Mouse (Mus musculus) liver, postnatal 0 days (tissue): Measurements from ENCODE around the gene Mavs. TPM values are rescaled to one million over a fixed set of nuclear protein-coding genes. Genes with fewer than 3 reads are reported as not detected.
A peak's percentile ranks its signal among the peaks of the same experiment; 100 is the strongest.

Experiments
- ATAC-seq: fragments of 200-750 bp; cut with Nextera tagmentation; 2 replicates; pipeline ENCODE4 v1.8.0; 2017; ENCODE audit warnings: mild to moderate bottlenecking, moderate library complexity
- DNase-seq: peaks from one replicate; pipeline ENCODE4 v3.0.0-alpha.2; 2016
- H3K27ac ChIP-seq: fragments of 300-500 bp; sonication (generic); 2 replicates; pipeline ENCODE4 v1.5.1; 2014; ENCODE audit warnings: antibody characterized with exemption, moderate library complexity, mild to moderate bottlenecking, low read depth
- H3K27me3 ChIP-seq: fragments of 300-500 bp; sonication (generic); 2 replicates; pipeline ENCODE4 v1.6.1; 2014; ENCODE audit warnings: low read length, control low read depth, mixed read lengths; ENCODE audit not compliant: insufficient read depth
- H3K36me3 ChIP-seq: fragments of 300-500 bp; sonication (generic); replicated peaks from 2 replicates; pipeline ENCODE4 v1.6.1; 2014; ENCODE audit warnings: mild to moderate bottlenecking, control low read depth, low read length, moderate library complexity, mixed read lengths; ENCODE audit not compliant: insufficient read depth
- H3K4me1 ChIP-seq: fragments of 300-500 bp; sonication (generic); 2 replicates; pipeline ENCODE4 v1.6.1; 2014; ENCODE audit warnings: antibody characterized with exemption, mild to moderate bottlenecking, control low read depth; ENCODE audit not compliant: insufficient read depth
- H3K4me2 ChIP-seq: fragments of 300-500 bp; sonication (generic); 2 replicates; pipeline ENCODE4 v1.6.1; 2014; ENCODE audit warnings: low read depth, mild to moderate bottlenecking, low read length, moderate library complexity, mixed read lengths
- H3K4me3 ChIP-seq: fragments of 300-500 bp; sonication (generic); 2 replicates; pipeline ENCODE4 v1.5.1; 2014; ENCODE audit warnings: low read depth, low read length
- H3K9ac ChIP-seq: fragments of 300-500 bp; sonication (generic); replicated peaks from 2 replicates; pipeline ENCODE4 v1.6.1; 2014; ENCODE audit warnings: mild to moderate bottlenecking, moderate library complexity
- H3K9me3 ChIP-seq: fragments of 300-500 bp; sonication (generic); 2 replicates; pipeline ENCODE4 v1.6.1; 2016; ENCODE audit warnings: mild to moderate bottlenecking, control low read depth, low read length, mixed read lengths
- CTCF ChIP-seq: sonication (generic); IDR thresholded peaks from 2 replicates; pipeline ENCODE4 v1.5.1; 2016; ENCODE audit warnings: antibody characterized with exemption, low read depth
- EP300 ChIP-seq: IDR thresholded peaks from 2 replicates; pipeline ENCODE4 v1.6.1; 2016; ENCODE audit warnings: antibody characterized with exemption, low read depth, mild to moderate bottlenecking
- WGBS: fragments of 180-500 bp; shearing (Covaris S2); extraction: QIAGEN DNeasy Blood & Tissue Kit; methylation state at CpG from one replicate; pipeline ENCODE4 v1.1.7; 2014; ENCODE audit not compliant: insufficient replicate concordance; 5-methylcytosine and 5-hydroxymethylcytosine counted together
- polyA plus RNA-seq: library from polyadenylated mRNA; unstranded; fragments of >200 nt; fragmentation: Nextera tagmentation; extraction: Ambion mirVana; gene quantifications from 2 replicates; pipeline ENCODE4 v1.2.1, GENCODE M21; 2015

Gene Mavs
- polyA plus RNA-seq, 1 experiment from 2014 or later, result 21.2 TPM

DNA sequence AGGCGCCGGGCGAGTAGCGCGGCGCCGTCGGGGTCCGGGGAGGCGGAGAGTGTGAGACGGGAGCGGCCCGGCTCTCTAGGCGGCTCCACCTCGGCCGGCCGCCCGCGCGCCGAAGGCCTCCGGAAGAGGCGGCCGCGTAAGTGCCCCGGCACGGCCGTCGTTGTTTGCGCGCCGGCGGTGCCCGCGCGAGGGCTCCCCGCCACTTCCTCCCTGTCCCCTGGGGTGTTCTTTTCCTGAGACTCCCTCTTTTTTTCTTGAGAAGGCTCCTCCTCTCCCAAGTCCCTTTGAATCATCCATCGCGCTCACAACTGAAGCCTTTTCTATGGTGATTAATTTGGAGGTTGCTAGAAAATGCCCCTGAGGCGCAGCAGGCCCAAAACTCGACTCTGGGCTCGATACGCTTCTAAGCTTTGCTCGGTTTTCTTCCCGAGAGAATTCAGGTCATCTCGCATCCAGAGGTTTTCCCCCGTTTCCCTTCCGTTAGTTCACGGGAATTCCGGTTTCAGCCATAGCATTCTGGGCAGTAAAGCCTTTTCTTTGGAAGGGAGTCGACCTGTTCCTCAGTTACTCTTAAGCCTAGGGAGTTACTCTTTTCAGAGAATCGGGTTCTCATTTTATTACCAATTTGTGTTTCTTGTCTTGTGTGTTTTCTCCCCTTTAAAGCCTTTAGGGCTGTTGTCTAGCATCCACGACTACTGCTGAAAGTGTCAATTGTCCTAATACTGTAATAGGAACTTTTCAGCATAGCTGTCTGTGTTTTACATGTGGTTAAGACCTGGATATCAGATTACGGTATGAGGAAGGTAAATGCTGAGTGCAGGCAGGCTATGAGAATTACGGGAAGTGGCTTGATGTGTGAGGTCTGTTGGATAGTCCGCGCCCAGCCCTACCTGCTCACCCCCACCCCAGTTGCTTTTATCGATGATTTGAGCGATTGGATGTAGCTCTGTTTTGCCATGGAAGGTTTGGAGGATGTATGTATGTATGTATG lies 29.1 kb downstream of the Mavs start:
- ATAC-seq (peak; percentile 85), DNase-seq (peak; percentile 40)
- Histone ChIP-seq H3K27ac (peak overlapping the region; percentile 99), H3K36me3 (no peaks in the 10 kb centered on the region; the same call in 1 of the 2 replicates), H3K27me3 (no peaks in the 10 kb centered on the region), H3K4me3 (peak overlapping the region; percentile 81), H3K4me2 (peak overlapping the region; percentile 80), H3K9ac (peak overlapping the region; percentile 92), H3K4me1 (peaks cover 25% of the 10 kb centered on the region), H3K9me3 (no peaks in the 10 kb centered on the region)
- WGBS, result under 1% methylated on average over 49 of the region's 59 CpGs
- no peak for TF ChIP-seq EP300
- TF ChIP-seq CTCF, result no peak

DNA sequence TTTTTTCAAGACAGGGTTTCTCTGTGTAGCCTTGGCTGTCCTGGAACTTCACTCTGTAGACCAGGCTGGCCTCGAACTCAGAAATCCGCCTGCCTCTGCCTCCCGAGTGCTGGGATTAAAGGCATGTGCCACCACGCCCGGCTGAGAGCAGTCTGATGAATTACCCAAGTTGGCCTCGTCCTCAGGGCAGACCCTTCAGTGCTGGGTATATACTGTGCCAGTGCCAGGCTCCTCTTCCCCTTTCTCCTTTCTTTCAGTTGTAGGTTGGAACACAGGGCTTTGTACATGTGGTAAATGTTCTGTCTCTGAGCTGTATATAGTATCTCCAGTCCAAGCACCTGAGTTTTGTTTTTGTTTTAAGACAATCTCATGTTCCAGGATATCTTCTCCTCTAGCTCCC lies 30.2 kb downstream of the Mavs start:
- Histone ChIP-seq H3K9ac (peak overlapping the region; percentile 92; the same call in 1 of the 2 replicates), H3K4me2 (peak overlapping the region; percentile 80), H3K36me3 (no peaks in the 10 kb centered on the region; the same call in 1 of the 2 replicates), H3K27me3 (no peaks in the 10 kb centered on the region), H3K27ac (no peak overlapping the region), H3K4me3 (peak overlapping the region; percentile 81), H3K4me1 (peaks cover 25% of the 10 kb centered on the region), H3K9me3 (no peaks in the 10 kb centered on the region)
- no peak for DNase-seq
- TF ChIP-seq CTCF (no peak), EP300 (no peak)
- 48% methylated on average over 6 of the region's 6 CpGs for WGBS
- ATAC-seq, result no peak

DNA sequence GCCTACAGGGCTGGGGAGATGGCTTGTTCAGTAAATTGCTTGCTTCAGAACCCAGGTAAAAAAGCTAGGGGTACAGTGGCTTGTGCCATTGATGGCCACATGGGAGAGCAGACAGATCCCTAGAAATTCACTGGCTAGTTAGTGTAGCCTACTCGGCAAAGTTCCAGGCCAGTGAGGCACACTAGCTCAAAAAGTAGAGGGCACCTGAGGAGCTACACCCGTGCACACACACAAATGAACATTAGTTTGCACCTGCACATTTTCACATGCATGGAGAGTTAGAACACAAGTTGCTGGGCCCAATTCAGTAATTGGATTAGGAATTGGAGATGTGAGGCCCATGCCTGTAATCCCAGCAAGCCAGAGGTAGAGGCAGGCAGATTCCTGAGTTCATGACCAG lies 31.2 kb downstream of the Mavs start:
- Histone ChIP-seq H3K4me2 (peak overlapping the region; percentile 80), H3K27me3 (no peaks in the 10 kb centered on the region), H3K27ac (no peak overlapping the region), H3K4me3 (no peak overlapping the region), H3K4me1 (peaks cover 23% of the 10 kb centered on the region), H3K9me3 (no peaks in the 10 kb centered on the region), H3K9ac (no peak overlapping the region), H3K36me3 (no peaks in the 10 kb centered on the region; the same call in 1 of the 2 replicates)
- 74% methylated on average over 2 of the region's 2 CpGs for WGBS
- DNase-seq (no peak), ATAC-seq (no peak)
- no peak for TF ChIP-seq EP300
- TF ChIP-seq CTCF, result no peak

DNA sequence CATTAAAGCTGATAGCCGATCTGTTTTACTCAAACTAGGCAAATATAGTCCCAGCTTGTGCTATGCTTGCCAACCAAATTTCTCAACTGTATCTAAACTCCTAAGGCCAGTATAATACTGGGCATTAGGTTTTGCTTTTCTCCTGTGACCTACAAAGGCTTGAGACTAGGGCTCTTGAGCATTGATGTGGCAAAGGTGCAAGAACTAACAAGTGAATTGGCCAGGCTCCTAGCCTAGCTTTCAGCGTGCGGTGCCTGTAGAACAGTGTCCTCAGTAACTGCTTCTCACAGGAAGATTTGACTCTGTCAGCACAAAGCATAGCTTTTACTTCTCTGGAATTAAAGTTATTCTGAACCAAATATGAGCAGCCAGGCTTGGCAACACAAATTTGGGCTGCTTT lies 41.6 kb downstream of the Mavs start:
- Histone ChIP-seq H3K4me2 (no peak overlapping the region), H3K9me3 (no peaks in the 10 kb centered on the region), H3K4me1 (no peaks in the 10 kb centered on the region), H3K27me3 (no peaks in the 10 kb centered on the region), H3K36me3 (peaks cover 60% of the 10 kb centered on the region), H3K4me3 (no peak overlapping the region), H3K9ac (no peak overlapping the region), H3K27ac (no peak overlapping the region)
- WGBS, result over 99% methylated on average over 3 of the region's 3 CpGs
- no peak for TF ChIP-seq EP300
- no peak for TF ChIP-seq CTCF
- ATAC-seq (no peak), DNase-seq (no peak)

DNA sequence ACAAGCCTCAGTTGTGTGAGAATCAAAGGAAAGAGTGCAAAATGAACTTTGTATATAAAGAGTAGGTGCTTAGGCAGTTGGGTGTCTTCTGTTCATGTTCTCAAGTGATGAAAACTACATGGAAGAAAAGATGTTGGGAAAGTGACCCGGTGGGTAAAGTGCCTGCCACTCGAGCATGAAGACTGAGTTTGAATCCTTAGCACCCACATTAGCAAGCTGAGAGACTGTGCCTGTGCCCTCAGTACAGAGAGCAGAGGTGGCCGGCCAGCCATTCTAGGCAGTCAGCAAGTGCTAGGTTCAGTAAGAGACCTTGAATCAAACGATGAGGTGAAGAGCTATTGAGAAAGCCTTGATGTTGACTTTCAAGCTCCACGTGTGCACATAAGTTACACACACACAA lies 42.9 kb downstream of the Mavs start:
- ATAC-seq (0 out of 2 replicates have a peak, but pooled peaks have one; percentile 27), DNase-seq (no peak)
- TF ChIP-seq CTCF (no peak), EP300 (no peak)
- Histone ChIP-seq H3K9me3 (no peaks in the 10 kb centered on the region), H3K4me2 (no peak overlapping the region), H3K4me3 (no peak overlapping the region), H3K27ac (0 out of 2 replicates have a peak overlapping the region, but pooled peaks have one; percentile 6), H3K27me3 (no peaks in the 10 kb centered on the region), H3K9ac (no peak overlapping the region), H3K4me1 (no peaks in the 10 kb centered on the region), H3K36me3 (peaks cover 68% of the 10 kb centered on the region)
- WGBS, result 72% methylated on average over 5 of the region's 5 CpGs

DNA sequence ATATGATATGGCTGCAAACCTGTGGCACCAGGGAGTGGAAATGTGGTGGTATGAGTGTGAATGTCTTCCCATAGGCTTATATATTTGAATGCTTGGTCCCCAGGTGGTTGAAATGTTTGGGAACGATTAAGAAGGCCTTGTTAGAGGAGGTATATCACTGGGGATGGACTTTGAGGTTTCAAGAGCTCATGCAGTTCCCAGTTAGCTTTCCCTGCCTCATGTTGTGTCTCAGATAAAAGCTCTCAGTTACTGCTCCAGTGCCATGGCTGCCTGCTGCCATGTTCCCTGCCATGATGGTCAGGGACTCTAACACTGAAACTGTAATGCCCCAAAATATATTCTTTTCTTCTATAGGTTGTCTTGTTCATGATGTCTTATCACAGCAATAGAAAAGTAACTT lies 47.7 kb downstream of the Mavs start:
- no peak for DNase-seq
- no peak overlapping the region for H3K4me3 ChIP-seq
- no peak for TF ChIP-seq CTCF
- no peak for TF ChIP-seq EP300
- peaks cover 65% of the 10 kb centered on the region for H3K36me3 ChIP-seq
- WGBS, result 88% methylated on average over 1 of the region's 1 CpGs
- H3K27me3 ChIP-seq, result no peaks in the 10 kb centered on the region
- H3K9ac ChIP-seq, result no peak overlapping the region
- H3K4me2 ChIP-seq, result no peak overlapping the region
- H3K27ac ChIP-seq, result no peak overlapping the region
- no peaks in the 10 kb centered on the region for H3K9me3 ChIP-seq
- ATAC-seq, result no peak
- no peaks in the 10 kb centered on the region for H3K4me1 ChIP-seq
